Mouse (Mus musculus): ENCODE results near the gene Ap2m1.
A peak's percentile ranks its signal among the peaks of the same experiment; 100 is the strongest.

DNA sequence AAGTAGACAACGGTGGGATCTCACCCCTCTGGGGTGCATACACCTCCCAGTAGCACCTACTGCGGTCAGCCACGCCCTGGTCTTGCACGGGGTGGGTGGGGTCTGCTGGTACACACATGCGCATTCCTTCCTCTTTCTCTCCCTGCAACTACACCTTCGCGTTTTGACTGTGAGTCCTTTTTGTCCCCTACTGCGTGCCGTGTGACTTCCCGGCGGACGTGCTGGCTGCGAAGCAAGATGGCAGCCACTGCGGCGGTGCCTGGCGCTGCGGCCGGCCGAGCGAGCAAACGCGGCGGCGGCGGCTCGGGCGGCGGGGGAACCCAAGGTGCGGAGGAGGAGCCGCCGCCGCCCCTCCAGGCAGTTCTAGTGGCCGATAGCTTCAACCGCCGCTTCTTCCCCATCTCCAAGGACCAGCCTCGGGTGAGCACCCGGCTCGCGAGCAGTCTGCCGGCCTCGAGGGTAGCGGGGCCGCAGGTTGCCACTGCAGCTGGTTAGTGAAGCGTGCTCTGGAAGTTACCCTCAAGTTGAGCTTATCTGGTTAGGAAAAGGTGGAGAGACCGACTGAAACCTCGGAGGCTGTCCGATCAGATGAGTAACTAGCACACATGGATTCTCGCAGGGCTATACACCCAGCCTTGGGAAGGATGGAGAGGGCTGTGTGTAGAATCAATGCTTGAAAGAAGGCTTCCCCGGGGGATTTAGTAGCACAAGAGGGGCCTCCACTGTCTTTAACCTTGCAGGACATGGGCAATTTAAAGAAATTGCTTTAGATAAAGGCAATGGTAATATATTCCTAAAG lies 36.4 kb upstream of the Ap2m1 start, which contains the start of gene Eif2b5:
- 0 out of 2 replicates have a peak, but pooled peaks have one; percentile 10 for TF ChIP-seq CTCF (IDR thresholded peaks at IDR 0.05; ENCODE audit: low read depth)
- no peak for TF ChIP-seq EP300 (IDR thresholded peaks at IDR 0.05; ENCODE audit: low read depth)
